Mouse (Mus musculus): Measurements from ENCODE around the gene Tbx15. TPM values are rescaled to one million over a fixed set of nuclear protein-coding genes. Genes with fewer than 3 reads are reported as not detected.
"Not testable (repeated sequence)": the region's sequence is repeated elsewhere in the genome, so short reads cannot be mapped to it uniquely, and the experiment has no call there.

Tbx15 gene
- polyA plus RNA-seq, 1 experiment from 2014 or later: 0.66 TPM

GRCm38 (mm10) chr3:99290064-99290702 is 50.0 kb downstream of the Tbx15 start:
- peak; percentile 61 for ATAC-seq
- H3K4me3 ChIP-seq (ENCODE audit: low read length): no peak overlapping the region
- H3K27me3 ChIP-seq (replicated peaks; ENCODE audit: control insufficient read depth, insufficient read depth, low read length): no peaks in the 10 kb centered on the region
- WGBS: 31% methylated on average over 6 of the region's 6 CpGs
- H3K36me3 ChIP-seq (ENCODE audit: control insufficient read depth, insufficient read depth, low read length): no peaks in the 10 kb centered on the region
- H3K27ac ChIP-seq (ENCODE audit: low read depth, low read length): no peak overlapping the region
- no peak overlapping the region for H3K9ac ChIP-seq (ENCODE audit: low read depth, low read length)
- H3K4me2 ChIP-seq (ENCODE audit: low read length): no peak overlapping the region
- no peaks in the 10 kb centered on the region for H3K9me3 ChIP-seq (ENCODE audit: control insufficient read depth, low read length)
- H3K4me1 ChIP-seq (ENCODE audit: control insufficient read depth, insufficient read depth, low read depth, low read length): no peaks in the 10 kb centered on the region

GRCm38 (mm10) chr3:99290878-99291277 is 50.7 kb downstream of the Tbx15 start:
- no peak overlapping the region for H3K4me2 ChIP-seq (ENCODE audit: low read length)
- H3K27ac ChIP-seq (ENCODE audit: low read depth, low read length): no peak overlapping the region
- ATAC-seq: no peak
- H3K9ac ChIP-seq (ENCODE audit: low read depth, low read length): no peak overlapping the region
- H3K4me1 ChIP-seq (ENCODE audit: control insufficient read depth, insufficient read depth, low read depth, low read length): no peaks in the 10 kb centered on the region
- 82% methylated on average over 2 of the region's 2 CpGs for WGBS
- no peaks in the 10 kb centered on the region for H3K9me3 ChIP-seq (ENCODE audit: control insufficient read depth, low read length)
- H3K4me3 ChIP-seq (ENCODE audit: low read length): no peak overlapping the region
- no peaks in the 10 kb centered on the region for H3K27me3 ChIP-seq (replicated peaks; ENCODE audit: control insufficient read depth, insufficient read depth, low read length)
- H3K36me3 ChIP-seq (ENCODE audit: control insufficient read depth, insufficient read depth, low read length): no peaks in the 10 kb centered on the region

- Histone ChIP-seq H3K4me3 (ENCODE audit: low read length) (no peak overlapping the region), H3K9ac (ENCODE audit: low read depth, low read length) (no peak overlapping the region), H3K4me1 (ENCODE audit: control insufficient read depth, insufficient read depth, low read depth, low read length) (no peaks in the 10 kb centered on the region), H3K4me2 (ENCODE audit: low read length) (no peak overlapping the region), H3K9me3 (ENCODE audit: control insufficient read depth, low read length) (no peaks in the 10 kb centered on the region), H3K27ac (ENCODE audit: low read depth, low read length) (no peak overlapping the region), H3K36me3 (ENCODE audit: control insufficient read depth, insufficient read depth, low read length) (no peaks in the 10 kb centered on the region), H3K27me3 (replicated peaks; ENCODE audit: control insufficient read depth, insufficient read depth, low read length) (no peaks in the 10 kb centered on the region)
- ATAC-seq: no peak
These were observed 51.2 kb downstream of the Tbx15 start for GRCm38 (mm10) chr3:99291386-99291785.

GRCm38 (mm10) chr3:99292531-99292931 is 52.4 kb downstream of the Tbx15 start:
- H3K9ac ChIP-seq (ENCODE audit: low read depth, low read length): no peak overlapping the region
- no peaks in the 10 kb centered on the region for H3K9me3 ChIP-seq (ENCODE audit: control insufficient read depth, low read length)
- ATAC-seq: no peak
- H3K27me3 ChIP-seq (replicated peaks; ENCODE audit: control insufficient read depth, insufficient read depth, low read length): no peaks in the 10 kb centered on the region
- H3K4me3 ChIP-seq (ENCODE audit: low read length): no peak overlapping the region
- H3K4me2 ChIP-seq (ENCODE audit: low read length): no peak overlapping the region
- WGBS: 74% methylated on average over 3 of the region's 3 CpGs
- no peaks in the 10 kb centered on the region for H3K4me1 ChIP-seq (ENCODE audit: control insufficient read depth, insufficient read depth, low read depth, low read length)
- no peaks in the 10 kb centered on the region for H3K36me3 ChIP-seq (ENCODE audit: control insufficient read depth, insufficient read depth, low read length)
- no peak overlapping the region for H3K27ac ChIP-seq (ENCODE audit: low read depth, low read length)

GRCm38 (mm10) chr3:99294209-99294608 is 54.0 kb downstream of the Tbx15 start:
- not testable (repeated sequence) for H3K9ac ChIP-seq (ENCODE audit: low read depth, low read length); H3K36me3 ChIP-seq (ENCODE audit: control insufficient read depth, insufficient read depth, low read length); H3K27ac ChIP-seq (ENCODE audit: low read depth, low read length); H3K4me2 ChIP-seq (ENCODE audit: low read length); H3K9me3 ChIP-seq (ENCODE audit: control insufficient read depth, low read length); H3K27me3 ChIP-seq (replicated peaks; ENCODE audit: control insufficient read depth, insufficient read depth, low read length); H3K4me3 ChIP-seq (ENCODE audit: low read length); ATAC-seq; H3K4me1 ChIP-seq (ENCODE audit: control insufficient read depth, insufficient read depth, low read depth, low read length)
- WGBS: 68% methylated on average over 1 of the region's 1 CpGs

GRCm38 (mm10) chr3:99295301-99295700 is 55.1 kb downstream of the Tbx15 start:
- no peaks in the 10 kb centered on the region for H3K36me3 ChIP-seq (ENCODE audit: control insufficient read depth, insufficient read depth, low read length)
- H3K27ac ChIP-seq (ENCODE audit: low read depth, low read length): no peak overlapping the region
- H3K9me3 ChIP-seq (ENCODE audit: control insufficient read depth, low read length): no peaks in the 10 kb centered on the region
- H3K4me3 ChIP-seq (ENCODE audit: low read length): no peak overlapping the region
- H3K4me2 ChIP-seq (ENCODE audit: low read length): no peak overlapping the region
- no peak overlapping the region for H3K9ac ChIP-seq (ENCODE audit: low read depth, low read length)
- 77% methylated on average over 2 of the region's 2 CpGs for WGBS
- no peak for ATAC-seq
- no peaks in the 10 kb centered on the region for H3K27me3 ChIP-seq (replicated peaks; ENCODE audit: control insufficient read depth, insufficient read depth, low read length)
- H3K4me1 ChIP-seq (ENCODE audit: control insufficient read depth, insufficient read depth, low read depth, low read length): no peaks in the 10 kb centered on the region

GRCm38 (mm10) chr3:99296186-99296585 is 56.0 kb downstream of the Tbx15 start:
- Histone ChIP-seq H3K9ac (ENCODE audit: low read depth, low read length) (no peak overlapping the region), H3K27ac (ENCODE audit: low read depth, low read length) (no peak overlapping the region), H3K4me1 (ENCODE audit: control insufficient read depth, insufficient read depth, low read depth, low read length) (no peaks in the 10 kb centered on the region), H3K27me3 (replicated peaks; ENCODE audit: control insufficient read depth, insufficient read depth, low read length) (no peaks in the 10 kb centered on the region), H3K4me3 (ENCODE audit: low read length) (no peak overlapping the region), H3K36me3 (ENCODE audit: control insufficient read depth, insufficient read depth, low read length) (no peaks in the 10 kb centered on the region), H3K9me3 (ENCODE audit: control insufficient read depth, low read length) (no peaks in the 10 kb centered on the region), H3K4me2 (ENCODE audit: low read length) (no peak overlapping the region)
- WGBS: 87% methylated on average over 5 of the region's 5 CpGs
- no peak for ATAC-seq

- Histone ChIP-seq H3K4me1 (ENCODE audit: control insufficient read depth, insufficient read depth, low read depth, low read length) (no peaks in the 10 kb centered on the region), H3K27me3 (replicated peaks; ENCODE audit: control insufficient read depth, insufficient read depth, low read length) (no peaks in the 10 kb centered on the region), H3K27ac (ENCODE audit: low read depth, low read length) (no peak overlapping the region), H3K9ac (ENCODE audit: low read depth, low read length) (no peak overlapping the region), H3K4me2 (ENCODE audit: low read length) (no peak overlapping the region), H3K36me3 (ENCODE audit: control insufficient read depth, insufficient read depth, low read length) (no peaks in the 10 kb centered on the region), H3K4me3 (ENCODE audit: low read length) (no peak overlapping the region), H3K9me3 (ENCODE audit: control insufficient read depth, low read length) (no peaks in the 10 kb centered on the region)
- no peak for ATAC-seq
- 86% methylated on average over 2 of the region's 2 CpGs for WGBS
These were observed 60.7 kb downstream of the Tbx15 start for GRCm38 (mm10) chr3:99300846-99301245.

- H3K4me1 ChIP-seq (ENCODE audit: control insufficient read depth, insufficient read depth, low read depth, low read length): no peaks in the 10 kb centered on the region
- 67% methylated on average over 2 of the region's 2 CpGs for WGBS
These were observed 70.7 kb downstream of the Tbx15 start for GRCm38 (mm10) chr3:99310877-99311276.

More at GRCm38 (mm10) chr3:99310877-99311276, 70.7 kb downstream of the Tbx15 start:
- no peak for ATAC-seq
- Histone ChIP-seq H3K4me3 (ENCODE audit: low read length) (no peak overlapping the region), H3K9ac (ENCODE audit: low read depth, low read length) (no peak overlapping the region), H3K4me2 (ENCODE audit: low read length) (no peak overlapping the region), H3K36me3 (ENCODE audit: control insufficient read depth, insufficient read depth, low read length) (no peaks in the 10 kb centered on the region), H3K27ac (ENCODE audit: low read depth, low read length) (no peak overlapping the region), H3K27me3 (replicated peaks; ENCODE audit: control insufficient read depth, insufficient read depth, low read length) (no peaks in the 10 kb centered on the region), H3K9me3 (ENCODE audit: control insufficient read depth, low read length) (no peaks in the 10 kb centered on the region)
